Mouse (Mus musculus) kidney, embryonic 14.5 days (tissue): ENCODE data around the gene Csnk2a2. TPM values are rescaled to one million over a fixed set of nuclear protein-coding genes. Genes with fewer than 3 reads are reported as not detected.
A peak's percentile ranks its signal among the peaks of the same experiment; 100 is the strongest.

Experiments
- ATAC-seq: fragments of 200-750 bp; cut with Nextera tagmentation; 2 replicates; pipeline ENCODE4 v1.8.0; 2017; ENCODE audit warnings: moderate number of reproducible peaks, mild to moderate bottlenecking, moderate TSS enrichment, moderate library complexity; ENCODE audit not compliant: low FRiP score, low TSS enrichment
- H3K27ac ChIP-seq: fragments of 300-500 bp; sonication (generic); 2 replicates; pipeline ENCODE4 v1.5.1; 2014; ENCODE audit warnings: low read depth, mild to moderate bottlenecking, low read length, moderate library complexity, mixed read lengths
- H3K27me3 ChIP-seq: fragments of 300-500 bp; sonication (generic); 2 replicates; pipeline ENCODE4 v1.6.1; 2014; ENCODE audit warnings: mild to moderate bottlenecking, low read length; ENCODE audit not compliant: control insufficient read depth, insufficient read depth
- H3K36me3 ChIP-seq: fragments of 300-500 bp; sonication (generic); 2 replicates; pipeline ENCODE4 v1.6.1; 2014; ENCODE audit warnings: low read length, mixed read lengths; ENCODE audit not compliant: control insufficient read depth, insufficient read depth
- H3K4me1 ChIP-seq: fragments of 300-500 bp; sonication (generic); 2 replicates; pipeline ENCODE4 v1.6.1; 2014; ENCODE audit warnings: low read length, mixed read lengths; ENCODE audit not compliant: control insufficient read depth, insufficient read depth
- H3K4me2 ChIP-seq: fragments of 300-500 bp; sonication (generic); replicated peaks from 2 replicates; pipeline ENCODE4 v1.6.1; 2014; ENCODE audit warnings: low read depth, mild to moderate bottlenecking, low read length
- H3K4me3 ChIP-seq: fragments of 300-500 bp; sonication (generic); 2 replicates; pipeline ENCODE4 v1.5.1; 2014; ENCODE audit warnings: mild to moderate bottlenecking, low read length
- H3K9ac ChIP-seq: fragments of 300-500 bp; sonication (generic); 2 replicates; pipeline ENCODE4 v1.6.1; 2014; ENCODE audit warnings: low read depth, mild to moderate bottlenecking, low read length, moderate library complexity
- H3K9me3 ChIP-seq: fragments of 300-500 bp; sonication (generic); 2 replicates; pipeline ENCODE4 v1.6.1; 2016; ENCODE audit warnings: low read length; ENCODE audit not compliant: control insufficient read depth
- WGBS: fragments of 180-500 bp; shearing (Covaris S2); extraction: QIAGEN DNeasy Blood & Tissue Kit; methylation state at CpG from one replicate; pipeline ENCODE4 v1.1.7; 2014; 5-methylcytosine and 5-hydroxymethylcytosine counted together
- polyA plus RNA-seq: library from polyadenylated mRNA; unstranded; fragments of >200 nt; fragmentation: Nextera tagmentation; extraction: Ambion mirVana; gene quantifications from 2 replicates; pipeline ENCODE4 v1.2.1, GENCODE M21; 2014

Gene Csnk2a2
- polyA plus RNA-seq, 1 experiment from 2014 or later, result 20.7 TPM

- Histone ChIP-seq H3K4me1 (no peaks in the 10 kb centered on the region), H3K4me2 (no peak overlapping the region), H3K27me3 (no peaks in the 10 kb centered on the region), H3K9ac (no peak overlapping the region), H3K4me3 (no peak overlapping the region), H3K27ac (no peak overlapping the region), H3K9me3 (no peaks in the 10 kb centered on the region), H3K36me3 (no peaks in the 10 kb centered on the region)
- WGBS, result 76% methylated on average over 4 of the region's 4 CpGs
- ATAC-seq, result no peak
These were observed 22.4 kb upstream of the Csnk2a2 start for GRCm38 (mm10) chr8:95512257-95512656.

GRCm38 (mm10) chr8:95506245-95506644, 16.4 kb upstream of the Csnk2a2 start:
- H3K27me3 ChIP-seq, result no peaks in the 10 kb centered on the region
- no peak for ATAC-seq
- no peak overlapping the region for H3K27ac ChIP-seq
- no peaks in the 10 kb centered on the region; the same call in 1 of the 2 replicates for H3K9me3 ChIP-seq
- no peak overlapping the region for H3K4me3 ChIP-seq
- H3K9ac ChIP-seq, result no peak overlapping the region
- no peaks in the 10 kb centered on the region for H3K36me3 ChIP-seq
- 76% methylated on average over 5 of the region's 5 CpGs for WGBS
- H3K4me1 ChIP-seq, result no peaks in the 10 kb centered on the region
- H3K4me2 ChIP-seq, result no peak overlapping the region

- 83% methylated on average over 3 of the region's 3 CpGs for WGBS
- H3K36me3 ChIP-seq, result no peaks in the 10 kb centered on the region
- no peaks in the 10 kb centered on the region for H3K27me3 ChIP-seq
- H3K9me3 ChIP-seq, result no peaks in the 10 kb centered on the region; the same call in 1 of the 2 replicates
- ATAC-seq, result no peak
- H3K4me3 ChIP-seq, result no peak overlapping the region
- H3K9ac ChIP-seq, result no peak overlapping the region
- H3K4me2 ChIP-seq, result no peak overlapping the region
- no peak overlapping the region for H3K27ac ChIP-seq
- no peaks in the 10 kb centered on the region for H3K4me1 ChIP-seq
These were observed 15.8 kb upstream of the Csnk2a2 start for GRCm38 (mm10) chr8:95505606-95506005.

- 74% methylated on average over 5 of the region's 5 CpGs for WGBS
- Histone ChIP-seq H3K27ac (no peak overlapping the region), H3K4me1 (no peaks in the 10 kb centered on the region), H3K4me3 (no peak overlapping the region), H3K36me3 (no peaks in the 10 kb centered on the region), H3K9ac (no peak overlapping the region), H3K4me2 (no peak overlapping the region), H3K27me3 (no peaks in the 10 kb centered on the region), H3K9me3 (no peaks in the 10 kb centered on the region; the same call in 1 of the 2 replicates)
- no peak for ATAC-seq
These were observed 15.0 kb upstream of the Csnk2a2 start for GRCm38 (mm10) chr8:95504835-95505234.

- no peak for ATAC-seq
- Histone ChIP-seq H3K27me3 (no peaks in the 10 kb centered on the region), H3K36me3 (no peaks in the 10 kb centered on the region), H3K4me2 (no peak overlapping the region), H3K4me3 (no peak overlapping the region), H3K27ac (no peak overlapping the region), H3K4me1 (no peaks in the 10 kb centered on the region), H3K9me3 (no peaks in the 10 kb centered on the region; the same call in 1 of the 2 replicates), H3K9ac (no peak overlapping the region)
- WGBS, result 83% methylated on average over 7 of the region's 7 CpGs
These were observed 12.6 kb upstream of the Csnk2a2 start for GRCm38 (mm10) chr8:95502431-95502830.

GRCm38 (mm10) chr8:95500436-95500835, 10.6 kb upstream of the Csnk2a2 start:
- Histone ChIP-seq H3K36me3 (no peaks in the 10 kb centered on the region), H3K4me2 (no peak overlapping the region), H3K4me3 (no peak overlapping the region), H3K9me3 (no peaks in the 10 kb centered on the region), H3K27me3 (no peaks in the 10 kb centered on the region), H3K27ac (no peak overlapping the region), H3K4me1 (no peaks in the 10 kb centered on the region), H3K9ac (no peak overlapping the region)
- WGBS, result 95% methylated on average over 5 of the region's 5 CpGs
- ATAC-seq, result no peak

- no peak overlapping the region for H3K27ac ChIP-seq
- no peak overlapping the region for H3K4me2 ChIP-seq
These were observed 9.6 kb upstream of the Csnk2a2 start for GRCm38 (mm10) chr8:95499266-95500064.

GRCm38 (mm10) chr8:95497821-95498220, 8.0 kb upstream of the Csnk2a2 start:
- Histone ChIP-seq H3K4me2 (no peak overlapping the region), H3K9ac (no peak overlapping the region), H3K4me1 (no peaks in the 10 kb centered on the region), H3K9me3 (no peaks in the 10 kb centered on the region), H3K27ac (no peak overlapping the region), H3K27me3 (no peaks in the 10 kb centered on the region), H3K4me3 (no peak overlapping the region), H3K36me3 (no peaks in the 10 kb centered on the region)
- WGBS, result 88% methylated on average over 3 of the region's 3 CpGs
- no peak for ATAC-seq

More at GRCm38 (mm10) chr8:95499266-95500064, 9.6 kb upstream of the Csnk2a2 start:
- WGBS, result 70% methylated on average over 4 of the region's 4 CpGs
- Histone ChIP-seq H3K9ac (no peak overlapping the region), H3K4me1 (no peaks in the 10 kb centered on the region), H3K27me3 (no peaks in the 10 kb centered on the region), H3K9me3 (no peaks in the 10 kb centered on the region), H3K4me3 (no peak overlapping the region), H3K36me3 (no peaks in the 10 kb centered on the region)
- ATAC-seq, result peak; percentile 64; the same call in 1 of the 2 replicates

- H3K36me3 ChIP-seq, result no peaks in the 10 kb centered on the region
- ATAC-seq, result no peak
- H3K27me3 ChIP-seq, result no peaks in the 10 kb centered on the region
- H3K4me1 ChIP-seq, result no peaks in the 10 kb centered on the region
- WGBS, result 47% methylated on average over 3 of the region's 3 CpGs
- no peak overlapping the region for H3K4me2 ChIP-seq
- no peak overlapping the region for H3K4me3 ChIP-seq
- H3K9ac ChIP-seq, result no peak overlapping the region
- H3K9me3 ChIP-seq, result no peaks in the 10 kb centered on the region
- H3K27ac ChIP-seq, result no peak overlapping the region
These were observed 6.6 kb upstream of the Csnk2a2 start for GRCm38 (mm10) chr8:95496420-95496819.
